Mouse (Mus musculus): Measurements from ENCODE around the gene Ap2b1.

DNA sequence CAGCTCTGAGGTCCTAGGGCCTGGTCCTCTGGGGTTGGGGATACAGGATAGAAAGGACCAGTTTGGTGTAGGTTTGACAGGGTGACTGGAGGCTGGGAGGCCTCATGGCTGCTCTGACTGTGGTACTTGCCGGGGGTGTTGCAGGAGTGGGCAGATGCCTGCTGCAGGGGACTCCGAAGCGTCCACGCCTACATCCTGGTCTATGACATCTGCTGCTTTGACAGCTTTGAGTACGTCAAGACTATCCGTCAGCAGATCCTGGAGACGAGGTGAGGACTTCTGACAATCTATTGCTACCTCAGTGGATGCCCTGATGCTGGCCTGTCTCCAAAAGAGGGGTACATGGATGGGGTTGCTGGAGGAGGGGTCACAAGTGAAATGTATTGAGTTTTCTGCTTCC is 118.9 kb downstream of the Ap2b1 start:
- no peak for TF ChIP-seq CTCF (IDR thresholded peaks at IDR 0.05; ENCODE audit: low read depth, low read length)
- no peak for TF ChIP-seq POLR2A (IDR thresholded peaks at IDR 0.05; ENCODE audit: extremely low read depth, insufficient read depth, low read length)

Measured in liver, adult 2 months (tissue).